Mouse (Mus musculus) activated CD4-positive, CD25-positive, alpha-beta regulatory T cell, adult 9 weeks (primary cell): ENCODE results near the gene Stk31. TPM values are rescaled to one million over a fixed set of nuclear protein-coding genes. Genes with fewer than 3 reads are reported as not detected.

Source experiments
- polyA plus RNA-seq: library from polyadenylated mRNA; unstranded; fragments of 100-300 nt; shearing (Covaris generic); gene quantifications from one replicate; pipeline ENCODE4 v1.2.1, GENCODE M21; 2017

The Stk31 gene
- not detected for polyA plus RNA-seq

GRCm38 (mm10) chr6:49395316-49395715, at the start of gene Stk31:
Gene Stk31 (plus strand): TSS chr6:49395604.

GRCm38 (mm10) chr6:49367159-49368054, 28.0 kb upstream of the Stk31 start, which contains the start of gene Fam221a:
Gene Fam221a (plus strand): TSS chr6:49367739.

Other genes starting within 250 kb of the Stk31 start
- 3.9 TPM for gene Igf2bp3, start 180.6 kb upstream of the Stk31 start, polyA plus RNA-seq
- 61.0 TPM for gene Tra2a, start 131.6 kb upstream of the Stk31 start, polyA plus RNA-seq
- gene Ccdc126, start 76.3 kb upstream of the Stk31 start, polyA plus RNA-seq, result 23.6 TPM
- 5.0 TPM for gene Fam221a, start 27.9 kb upstream of the Stk31 start, polyA plus RNA-seq